Mouse (Mus musculus): ENCODE measurements around the gene Tnfsf15. TPM values are rescaled to one million over a fixed set of nuclear protein-coding genes. Genes with fewer than 3 reads are reported as not detected.

Tnfsf15 gene
- polyA plus RNA-seq, 1 experiment from 2014 or later, result 0.25 TPM

- H3K36me3 ChIP-seq (ENCODE audit: control insufficient read depth, insufficient read depth, low read length), result no peaks in the 10 kb centered on the region
- no peak overlapping the region for H3K27ac ChIP-seq (ENCODE audit: low read depth, low read length)
- H3K27me3 ChIP-seq (ENCODE audit: control insufficient read depth, insufficient read depth, low read length), result no peaks in the 10 kb centered on the region
- DNase-seq (ENCODE audit: low spot score) (no peak), ATAC-seq (ENCODE audit: low FRiP score) (no peak)
- H3K9me3 ChIP-seq (ENCODE audit: control insufficient read depth, low read length), result no peaks in the 10 kb centered on the region
- 92% methylated on average over 6 of the region's 6 CpGs for WGBS
- H3K4me2 ChIP-seq (replicated peaks; ENCODE audit: low read depth, low read length), result no peak overlapping the region
- H3K4me1 ChIP-seq (replicated peaks; ENCODE audit: control insufficient read depth, insufficient read depth, low read length), result no peaks in the 10 kb centered on the region
- no peak overlapping the region for H3K9ac ChIP-seq (ENCODE audit: low read depth, low read length)
- H3K4me3 ChIP-seq (ENCODE audit: low read depth, low read length), result no peak overlapping the region
Measured at GRCm38 (mm10) chr4:63683716-63684115, 61.2 kb downstream of the Tnfsf15 start.

- Histone ChIP-seq H3K27ac (ENCODE audit: low read depth, low read length) (no peak overlapping the region), H3K4me1 (replicated peaks; ENCODE audit: control insufficient read depth, insufficient read depth, low read length) (no peaks in the 10 kb centered on the region), H3K4me2 (replicated peaks; ENCODE audit: low read depth, low read length) (no peak overlapping the region), H3K36me3 (ENCODE audit: control insufficient read depth, insufficient read depth, low read length) (no peaks in the 10 kb centered on the region), H3K9me3 (ENCODE audit: control insufficient read depth, low read length) (no peaks in the 10 kb centered on the region), H3K27me3 (ENCODE audit: control insufficient read depth, insufficient read depth, low read length) (no peaks in the 10 kb centered on the region), H3K4me3 (ENCODE audit: low read depth, low read length) (no peak overlapping the region), H3K9ac (ENCODE audit: low read depth, low read length) (no peak overlapping the region)
- DNase-seq (ENCODE audit: low spot score), result no peak
- no peak for ATAC-seq (ENCODE audit: low FRiP score)
- 73% methylated on average over 11 of the region's 11 CpGs for WGBS
Measured at GRCm38 (mm10) chr4:63683056-63683455, 61.9 kb downstream of the Tnfsf15 start.

GRCm38 (mm10) chr4:63682441-63682840 lies 62.5 kb downstream of the Tnfsf15 start:
- Histone ChIP-seq H3K4me1 (replicated peaks; ENCODE audit: control insufficient read depth, insufficient read depth, low read length) (no peaks in the 10 kb centered on the region), H3K27ac (ENCODE audit: low read depth, low read length) (no peak overlapping the region), H3K9me3 (ENCODE audit: control insufficient read depth, low read length) (no peaks in the 10 kb centered on the region), H3K27me3 (ENCODE audit: control insufficient read depth, insufficient read depth, low read length) (no peaks in the 10 kb centered on the region), H3K36me3 (ENCODE audit: control insufficient read depth, insufficient read depth, low read length) (no peaks in the 10 kb centered on the region), H3K4me2 (replicated peaks; ENCODE audit: low read depth, low read length) (no peak overlapping the region), H3K4me3 (ENCODE audit: low read depth, low read length) (no peak overlapping the region), H3K9ac (ENCODE audit: low read depth, low read length) (no peak overlapping the region)
- DNase-seq (ENCODE audit: low spot score), result no peak
- 79% methylated on average over 2 of the region's 2 CpGs for WGBS
- ATAC-seq (ENCODE audit: low FRiP score), result no peak

GRCm38 (mm10) chr4:63681557-63681956 lies 63.4 kb downstream of the Tnfsf15 start:
- Histone ChIP-seq H3K4me1 (replicated peaks; ENCODE audit: control insufficient read depth, insufficient read depth, low read length) (no peaks in the 10 kb centered on the region), H3K36me3 (ENCODE audit: control insufficient read depth, insufficient read depth, low read length) (no peaks in the 10 kb centered on the region), H3K4me3 (ENCODE audit: low read depth, low read length) (no peak overlapping the region), H3K9me3 (ENCODE audit: control insufficient read depth, low read length) (no peaks in the 10 kb centered on the region), H3K27ac (ENCODE audit: low read depth, low read length) (no peak overlapping the region), H3K27me3 (ENCODE audit: control insufficient read depth, insufficient read depth, low read length) (no peaks in the 10 kb centered on the region), H3K9ac (ENCODE audit: low read depth, low read length) (no peak overlapping the region), H3K4me2 (replicated peaks; ENCODE audit: low read depth, low read length) (no peak overlapping the region)
- WGBS, result 86% methylated on average over 3 of the region's 3 CpGs
- DNase-seq (ENCODE audit: low spot score) (no peak), ATAC-seq (ENCODE audit: low FRiP score) (no peak)

Other genes with a start within 250 kb of the Tnfsf15 start
- 5.9 and 6.6 TPM in 2 replicates for gene Whrn, start 249.1 kb downstream of the Tnfsf15 start, polyA plus RNA-seq (2014; fragmentation: Nextera tagmentation; extraction: Ambion mirVana)
- gene Atp6v1g1, start 200.3 kb downstream of the Tnfsf15 start, polyA plus RNA-seq (2014; fragmentation: Nextera tagmentation; extraction: Ambion mirVana), result 424 and 428 TPM in 2 replicates
- gene Tmem268, start 186.3 kb downstream of the Tnfsf15 start, polyA plus RNA-seq (2014; fragmentation: Nextera tagmentation; extraction: Ambion mirVana), result 4.7 and 4.8 TPM in 2 replicates
- not detected in 2 replicates for gene Gm11213, start 139.9 kb downstream of the Tnfsf15 start, polyA plus RNA-seq (2014; fragmentation: Nextera tagmentation; extraction: Ambion mirVana)
- gene Tex48, start 122.7 kb downstream of the Tnfsf15 start, polyA plus RNA-seq (2014; fragmentation: Nextera tagmentation; extraction: Ambion mirVana), result not detected in 2 replicates
- gene Gm11214, start 81.7 kb downstream of the Tnfsf15 start, polyA plus RNA-seq (2014; fragmentation: Nextera tagmentation; extraction: Ambion mirVana), result not detected in 2 replicates
- not detected in 2 replicates for gene Tnfsf8, start 116.2 kb upstream of the Tnfsf15 start, polyA plus RNA-seq (2014; fragmentation: Nextera tagmentation; extraction: Ambion mirVana)

Measured in hindbrain, embryonic 11.5 days (tissue).